Mouse (Mus musculus) ES-E14 (cell line): ENCODE data around the gene Cmbl. TPM values are rescaled to one million over a fixed set of nuclear protein-coding genes. Genes with fewer than 3 reads are reported as not detected.

ENCODE experiments used
- DNase-seq: peaks from one replicate; pipeline ENCODE4 v3.0.0-alpha.2; 2013; ENCODE audit warnings: low read depth, low spot score
- H3K27ac ChIP-seq: 2 replicates; pipeline ENCODE4 v1.5.1; 2012; ENCODE audit warnings: low read depth, mild to moderate bottlenecking, low read length, moderate library complexity, mixed read lengths; ENCODE audit not compliant: poor library complexity, insufficient read depth, severe bottlenecking
- H3K36me3 ChIP-seq: 2 replicates; pipeline ENCODE4 v1.6.1; 2012; ENCODE audit warnings: mild to moderate bottlenecking, low read length, moderate library complexity, mixed read lengths; ENCODE audit not compliant: control insufficient read depth, poor library complexity, insufficient read depth, severe bottlenecking
- H3K4me1 ChIP-seq, 2 experiments: fragments of 150-350 bp in 1 of 2; sonication (generic) in 1 of 2; 2 replicates each; pipeline ENCODE4 v1.6.1; 2012; ENCODE audit warnings: low read length in 2 of 2, mild to moderate bottlenecking in 1 of 2, mixed read lengths in 1 of 2; ENCODE audit not compliant: control insufficient read depth in 2 of 2, insufficient read depth in 2 of 2, poor library complexity in 1 of 2
- H3K4me3 ChIP-seq, 2 experiments: fragments of 150-350 bp in 1 of 2; sonication (generic) in 1 of 2; 2 replicates each; pipeline ENCODE4 v1.5.1; 2012; ENCODE audit warnings: low read length in 2 of 2, low read depth in 1 of 2, mild to moderate bottlenecking in 1 of 2, mixed read lengths in 1 of 2; ENCODE audit not compliant: insufficient read depth in 1 of 2, poor library complexity in 1 of 2, severe bottlenecking in 1 of 2
- H3K9ac ChIP-seq: 2 replicates; pipeline ENCODE4 v1.6.1; 2012; ENCODE audit warnings: low read depth, mild to moderate bottlenecking, low read length, mixed read lengths; ENCODE audit not compliant: poor library complexity, insufficient read depth, severe bottlenecking
- H3K9me3 ChIP-seq: fragments of 150-350 bp; sonication (generic); 2 replicates; pipeline ENCODE4 v1.6.1; 2012; ENCODE audit warnings: low read depth, mild to moderate bottlenecking, low read length; ENCODE audit not compliant: control insufficient read depth, insufficient read depth
- CHD2 ChIP-seq: IDR thresholded peaks from 2 replicates; pipeline ENCODE4 v1.6.1; 2014; ENCODE audit warnings: mild to moderate bottlenecking, low read depth, low read length, inconsistent platforms
- HCFC1 ChIP-seq: IDR thresholded peaks from 2 replicates; pipeline ENCODE4 v1.6.1; 2012; ENCODE audit warnings: low read length, inconsistent platforms, borderline replicate concordance; ENCODE audit not compliant: insufficient read depth
- MAFK ChIP-seq: IDR thresholded peaks from 2 replicates; pipeline ENCODE4 v1.6.1; 2014; ENCODE audit warnings: mild to moderate bottlenecking, low read depth, low read length, inconsistent platforms; ENCODE audit not compliant: insufficient read depth
- ZC3H11A ChIP-seq: IDR thresholded peaks from 2 replicates; pipeline ENCODE4 v1.6.1; 2012; ENCODE audit warnings: low read depth, mild to moderate bottlenecking, inconsistent platforms, low read length, borderline replicate concordance
- ZNF384 ChIP-seq: IDR thresholded peaks from 2 replicates; pipeline ENCODE4 v1.6.1; 2012; ENCODE audit warnings: low read depth, low read length, inconsistent platforms
- in situ Hi-C, 2 experiments: fragments of 600-800 bp; cut with MboI; formaldehyde crosslinking; loops; one replicate each; pipeline ENCODE4 v1.15.1; 2025; ENCODE audit warnings: low sequenced_read_pairs in 2 of 2, inconsistent platforms in 1 of 2; ENCODE audit not compliant: unreplicated experiment in 2 of 2
- total RNA-seq: library from RNA; depleted of rRNA; stranded (reverse); fragments of 300-350 nt; gene quantifications from 2 replicates; pipeline ENCODE4 v1.2.3, GENCODE M21; 2012

The Cmbl gene
- total RNA-seq, 1 experiment: 0.76 TPM

- H3K4me1 ChIP-seq: peaks cover 0 to 6% of the 10 kb centered on the region in 2 experiments; a peak in 2 of 4 replicates
- no peaks in the 10 kb centered on the region for H3K9me3 ChIP-seq
- TF ChIP-seq MAFK (no peak), HCFC1 (no peak), ZC3H11A (no peak), CHD2 (no peak), ZNF384 (no peak)
- peak overlapping the region; percentile 97; the same call in 1 of the 2 replicates for H3K27ac ChIP-seq
- no peak for DNase-seq
- H3K36me3 ChIP-seq: peaks cover 1% of the 10 kb centered on the region; the same call in 1 of the 2 replicates
- in situ Hi-C loops: no loop called here
- H3K4me3 ChIP-seq: peak overlapping the region; percentile 83 to 86
- peak overlapping the region; percentile 95 for H3K9ac ChIP-seq
Observed at GRCm38 (mm10) chr15:31531446-31532330, 33.5 kb upstream of the Cmbl start.

GRCm38 (mm10) chr15:31532331-31533021 lies 32.7 kb upstream of the Cmbl start:
- H3K36me3 ChIP-seq: peaks cover 1% of the 10 kb centered on the region; the same call in 1 of the 2 replicates
- no peak overlapping the region for H3K27ac ChIP-seq
- 0 out of 4 replicates have a peak overlapping the region, but pooled peaks of 1 of the 2 experiments have one; percentile 83 for H3K4me3 ChIP-seq
- in situ Hi-C loops: no loop called here
- peak overlapping the region; percentile 95; the same call in 1 of the 2 replicates for H3K9ac ChIP-seq
- peaks cover 0 to 6% of the 10 kb centered on the region in 2 experiments; a peak in 2 of 4 replicates for H3K4me1 ChIP-seq
- DNase-seq: no peak
- TF ChIP-seq ZC3H11A (no peak), MAFK (no peak), HCFC1 (no peak), CHD2 (no peak)
- H3K9me3 ChIP-seq: no peaks in the 10 kb centered on the region

GRCm38 (mm10) chr15:31533529-31533928 lies 31.7 kb upstream of the Cmbl start:
- no peak overlapping the region for H3K4me3 ChIP-seq
- peaks cover 1% of the 10 kb centered on the region; the same call in 1 of the 2 replicates for H3K36me3 ChIP-seq
- peaks cover 0 to 6% of the 10 kb centered on the region in 2 experiments; a peak in 2 of 4 replicates for H3K4me1 ChIP-seq
- in situ Hi-C loops: no loop called here
- H3K9me3 ChIP-seq: peaks cover 2% of the 10 kb centered on the region; the same call in 1 of the 2 replicates
- H3K27ac ChIP-seq: no peak overlapping the region
- no peak for TF ChIP-seq ZC3H11A
- no peak for TF ChIP-seq CHD2
- no peak for TF ChIP-seq MAFK
- no peak for TF ChIP-seq HCFC1
- TF ChIP-seq ZNF384: no peak
- no peak for DNase-seq
- no peak overlapping the region for H3K9ac ChIP-seq

- no peak for TF ChIP-seq HCFC1
- peaks cover 1% of the 10 kb centered on the region; the same call in 1 of the 2 replicates for H3K36me3 ChIP-seq
- H3K27ac ChIP-seq: no peak overlapping the region
- H3K4me1 ChIP-seq: peaks cover 0 to 6% of the 10 kb centered on the region in 2 experiments; a peak in 2 of 4 replicates
- in situ Hi-C loops: no loop called here
- peaks cover 9% of the 10 kb centered on the region for H3K9me3 ChIP-seq
- no peak overlapping the region for H3K4me3 ChIP-seq
- DNase-seq: no peak
- H3K9ac ChIP-seq: no peak overlapping the region
Observed at GRCm38 (mm10) chr15:31534421-31535258, 30.5 kb upstream of the Cmbl start.
